Mouse (Mus musculus): ENCODE results near the gene Fnbp1l.

Fnbp1l gene

DNA sequence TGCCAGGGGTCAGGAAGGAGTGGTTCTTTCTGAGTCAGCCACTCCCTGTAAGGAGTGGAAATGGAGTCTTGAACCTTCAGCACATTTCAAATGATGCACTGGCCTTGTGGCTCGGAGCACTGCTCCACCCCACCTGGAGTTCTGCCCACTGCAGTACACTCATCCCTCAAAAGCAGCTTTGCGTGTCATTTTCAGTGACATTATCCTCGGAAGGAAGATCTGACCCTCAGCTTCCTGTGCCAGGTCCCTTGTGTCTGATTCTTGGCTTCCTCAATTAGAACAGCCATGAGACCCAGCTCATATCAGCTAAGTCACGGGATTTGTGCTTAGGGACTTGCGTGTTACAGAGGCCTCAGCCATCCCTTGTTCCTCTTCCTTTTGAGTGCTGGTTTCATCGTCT, 121.6 kb downstream of the Fnbp1l start:
- DNase-seq (ENCODE audit: low read depth in 1 of 2, low spot score in 2 of 2), result no peak

DNA sequence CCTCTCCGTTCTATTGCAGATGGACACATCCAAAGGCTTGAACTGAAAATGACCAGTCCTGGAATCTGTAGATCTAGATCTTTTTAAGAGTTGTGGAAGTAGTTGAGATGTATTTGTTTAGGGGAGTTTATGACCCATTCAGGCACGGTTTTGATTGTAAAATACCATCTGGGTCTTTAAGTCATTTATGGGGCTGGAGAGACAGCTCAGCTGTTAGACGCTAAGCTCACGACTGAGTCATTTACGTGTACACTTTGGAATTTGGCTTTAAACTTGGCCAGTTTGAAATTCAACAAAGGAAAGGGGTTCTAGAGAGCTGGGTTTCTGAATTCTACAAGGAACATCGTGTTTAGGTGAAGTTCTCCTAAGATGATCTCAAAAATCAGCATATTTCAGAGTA, 124.8 kb downstream of the Fnbp1l start:
- DNase-seq (ENCODE audit: low read depth in 1 of 2, low spot score in 2 of 2), result no peak

DNA sequence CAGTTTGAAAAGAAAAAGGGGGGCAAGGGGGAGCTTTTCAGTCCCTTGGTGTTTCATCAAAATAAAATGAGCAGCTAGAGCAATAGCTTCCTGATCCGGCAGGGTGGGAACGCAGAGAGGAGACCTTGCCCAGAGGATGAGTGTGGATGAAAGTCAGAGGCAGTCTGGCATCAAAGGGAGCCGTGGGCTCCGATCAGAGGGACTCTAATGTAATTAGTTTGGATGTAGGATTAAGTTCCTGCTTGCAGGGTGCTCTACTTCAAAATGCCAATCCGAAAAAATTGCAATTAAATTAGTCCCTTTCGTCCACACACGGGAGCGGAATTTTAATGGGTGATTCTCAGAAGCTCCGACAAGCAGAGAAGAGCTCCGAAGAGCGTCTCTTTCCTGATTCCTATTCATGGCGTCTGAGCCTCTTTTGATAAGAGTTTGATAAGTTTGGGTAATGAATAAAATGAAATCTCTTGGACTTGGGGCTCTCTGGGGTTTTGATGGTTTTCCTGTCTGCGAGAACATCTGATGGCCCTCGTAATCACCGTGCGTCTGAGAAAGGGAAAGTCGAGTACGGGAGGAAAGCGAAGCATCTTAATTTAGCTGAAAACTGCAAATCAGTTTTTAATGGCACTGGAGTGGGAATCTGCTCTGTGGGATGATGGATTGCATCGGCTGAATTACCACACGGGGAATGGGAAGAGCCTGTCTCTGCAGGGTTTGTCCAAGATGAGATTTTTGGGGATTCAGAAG, 126.5 kb downstream of the Fnbp1l start:
- DNase-seq (ENCODE audit: low read depth in 1 of 2, low spot score in 2 of 2), result no peak

DNA sequence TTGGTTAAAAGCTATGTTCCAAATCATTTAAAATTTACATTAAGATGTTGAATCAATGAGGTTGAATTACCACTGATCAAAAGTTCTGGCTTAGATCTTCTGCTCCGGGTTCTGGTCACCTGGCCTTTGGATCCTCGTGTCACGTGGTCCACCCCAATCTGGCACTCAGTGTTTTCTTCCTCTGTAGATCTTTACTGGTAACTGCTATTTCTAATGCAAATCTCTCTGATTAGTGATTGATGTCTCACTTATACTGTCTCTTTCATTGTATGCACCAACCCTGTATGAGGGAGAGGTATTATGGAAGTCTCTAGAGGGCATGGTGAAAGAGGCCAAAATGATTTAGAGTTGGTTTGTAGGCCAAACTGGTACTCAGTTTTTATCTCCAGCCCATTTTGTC, 127.5 kb downstream of the Fnbp1l start:
- DNase-seq (ENCODE audit: low read depth in 1 of 2, low spot score in 2 of 2), result no peak

DNA sequence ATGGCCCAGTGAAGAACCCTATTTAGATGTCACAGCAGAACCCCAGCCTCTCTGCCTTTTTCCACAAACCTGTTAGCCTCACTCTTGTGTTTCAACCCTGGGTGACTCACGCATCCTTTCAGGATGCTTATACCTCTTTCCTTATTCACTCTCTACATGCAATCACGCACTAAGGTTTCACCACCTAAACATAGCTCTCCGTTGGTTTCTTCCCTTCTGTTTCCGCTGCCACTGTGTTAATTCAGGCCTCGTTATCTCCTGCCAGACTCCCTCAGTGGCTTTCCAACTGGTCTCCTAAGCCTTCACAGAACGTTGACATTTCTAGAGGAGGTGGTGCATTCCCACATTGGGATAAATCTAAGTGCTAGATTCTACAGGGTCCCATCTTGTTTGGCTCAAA, 128.9 kb downstream of the Fnbp1l start:
- no peak for DNase-seq (ENCODE audit: low read depth in 1 of 2, low spot score in 2 of 2)
